Mouse (Mus musculus): ENCODE measurements at regions not wholly inside any gene's neighbourhood (a gene's known extent, or its start where the extent isn't known, plus 50 kb on each side); places are given as distances from the start of the nearest gene placed in this dataset.

DNA sequence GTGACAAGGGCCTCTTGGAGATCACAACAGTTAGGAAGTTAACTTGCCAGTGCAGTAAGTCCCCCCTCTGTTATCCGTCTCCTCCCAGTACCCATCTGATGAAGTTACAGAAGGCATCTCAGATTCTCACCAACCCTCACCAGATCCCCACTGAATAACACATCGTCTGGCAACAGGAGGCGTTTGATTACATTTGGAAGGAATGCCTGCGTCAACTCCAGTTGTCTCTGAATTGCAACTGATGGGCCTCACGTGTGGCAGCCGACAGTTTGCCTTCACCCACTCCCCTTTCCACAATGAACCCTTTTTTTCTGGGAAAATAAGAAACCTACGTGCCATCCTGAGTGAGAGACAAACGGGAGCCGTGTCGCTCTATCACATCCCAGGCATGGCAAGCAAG, 64.8 kb upstream of the Bcl6 start:
- DNase-seq (ENCODE audit: low read depth) = no peak

DNA sequence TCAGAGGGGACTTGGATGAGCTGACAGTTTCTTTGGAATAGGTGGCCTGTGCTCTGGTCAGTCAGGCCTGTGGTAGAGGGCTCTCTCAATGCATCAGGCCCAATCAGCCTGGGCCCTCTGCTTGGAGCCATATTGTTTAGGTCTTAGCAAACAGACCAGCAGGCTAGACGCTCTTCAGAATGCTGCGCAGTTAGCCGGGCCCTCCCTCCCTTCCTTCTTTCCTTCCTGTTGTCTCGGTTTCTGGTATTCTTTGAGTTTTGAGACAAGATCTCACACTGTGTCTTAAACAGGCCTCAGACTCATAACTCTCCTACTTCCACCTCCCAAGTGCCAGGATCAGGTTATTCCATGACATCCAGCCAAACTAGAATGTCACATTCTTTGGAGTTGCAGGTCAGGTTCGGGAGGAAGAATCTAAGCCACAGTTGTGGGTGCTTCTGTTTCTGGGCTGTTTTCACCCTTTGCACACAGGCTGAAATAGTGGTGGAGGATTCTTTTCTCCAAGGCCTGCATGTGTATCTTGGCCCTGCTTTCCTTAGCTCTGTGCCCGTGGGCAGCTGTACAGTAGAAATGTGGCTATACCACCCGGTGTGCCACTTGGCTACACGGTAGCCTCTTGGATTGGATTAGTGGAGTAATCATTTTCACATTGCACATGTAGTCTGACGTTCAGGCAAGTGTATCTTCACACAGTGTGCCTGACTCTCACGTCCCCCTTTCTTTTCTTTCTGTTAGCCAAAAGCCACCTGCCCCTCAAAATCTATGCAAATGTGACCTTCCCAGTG, 62.4 kb upstream of the Bcl6 start:
- peak; percentile 51 for DNase-seq (ENCODE audit: low read depth)

DNA sequence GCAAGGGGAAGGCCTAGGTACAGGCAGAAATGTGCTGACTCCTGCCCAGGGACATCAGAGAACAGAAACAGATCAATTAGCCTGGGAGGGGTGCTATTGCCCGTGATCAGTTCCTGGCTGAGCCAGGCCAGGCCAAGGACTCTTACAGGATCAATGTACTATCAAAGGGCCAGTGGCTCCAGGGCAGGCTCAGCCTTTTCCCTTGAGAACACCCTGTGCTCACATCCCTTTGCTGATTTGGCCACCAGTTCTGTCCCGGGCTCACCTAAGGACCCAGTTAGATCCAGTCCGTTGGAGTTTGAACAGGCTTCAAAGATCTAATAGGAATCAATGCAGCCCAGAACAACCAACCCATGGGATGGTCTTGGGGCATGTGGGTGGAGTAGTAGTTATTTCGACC, 55.1 kb upstream of the Bcl6 start:
- no peak for DNase-seq (ENCODE audit: low read depth)

- no peak for DNase-seq (ENCODE audit: low read depth)
These were observed 54.3 kb upstream of the Bcl6 start for GRCm38 (mm10) chr16:24042977-24043376.

- no peak for DNase-seq (ENCODE audit: low read depth)
These were observed 53.6 kb upstream of the Bcl6 start for GRCm38 (mm10) chr16:24042216-24042615.

DNA sequence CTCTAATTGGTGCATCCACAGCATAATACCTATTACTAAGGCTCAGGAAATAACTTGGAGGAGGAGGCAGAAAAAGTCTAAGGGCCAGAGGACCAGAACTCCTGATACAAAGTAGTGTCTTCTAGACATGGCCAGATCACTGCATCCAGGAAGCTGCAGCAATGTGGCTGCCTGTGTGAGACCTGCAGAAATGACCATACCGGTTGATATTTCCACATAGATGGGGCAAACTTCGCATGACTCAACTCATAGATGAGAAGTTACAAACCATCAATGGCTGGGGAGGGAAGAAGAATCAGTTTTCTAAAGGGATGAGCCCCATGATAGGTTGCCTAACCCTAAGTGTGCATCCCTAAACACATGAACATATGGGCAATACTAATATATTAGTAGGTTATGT, 52.8 kb upstream of the Bcl6 start:
- DNase-seq (ENCODE audit: low read depth) = no peak

- DNase-seq (ENCODE audit: low read depth) = no peak
These were observed 51.1 kb upstream of the Bcl6 start for GRCm38 (mm10) chr16:24039765-24040164.
